Mouse (Mus musculus) CH12.LX (cell line): ENCODE results near the gene Rgs3.

Experiments used
- CTCF ChIP-seq, 2 experiments: IDR thresholded peaks in 1 of 2; conservative IDR thresholded peaks in 1 of 2; 2 replicates each; pipeline ENCODE4 v1.5.1; 2011 to 2012; ENCODE audit warnings: low read depth in 2 of 2, low read length in 2 of 2, improper control_type of control experiment in 1 of 2, inconsistent platforms in 1 of 2, mild to moderate bottlenecking in 1 of 2, moderate library complexity in 1 of 2
- EP300 ChIP-seq: IDR thresholded peaks from 2 replicates; pipeline ENCODE4 v1.6.1; 2011; ENCODE audit warnings: low read length, improper control_type of control experiment
- ETS1 ChIP-seq: conservative IDR thresholded peaks from 2 replicates; pipeline ENCODE4 v1.6.1; 2012; ENCODE audit warnings: low read depth, mild to moderate bottlenecking, inconsistent platforms, low read length, improper control_type of control experiment, moderate library complexity
- IRF4 ChIP-seq: IDR thresholded peaks from 2 replicates; pipeline ENCODE4 v1.6.1; 2014; ENCODE audit warnings: low read depth, mild to moderate bottlenecking, inconsistent platforms, low read length, improper control_type of control experiment
- MXI1 ChIP-seq: IDR thresholded peaks from 2 replicates; pipeline ENCODE4 v1.6.1; 2011; ENCODE audit warnings: mild to moderate bottlenecking, low read depth, low read length, improper control_type of control experiment
- POLR2A ChIP-seq: IDR thresholded peaks from 2 replicates; pipeline ENCODE4 v1.6.1; 2011; ENCODE audit warnings: low read depth, mild to moderate bottlenecking, improper control_type of control experiment, low read length
- POLR2AphosphoS2 ChIP-seq: IDR thresholded peaks from 2 replicates; pipeline ENCODE4 v1.6.1; 2011; ENCODE audit warnings: low read depth, low read length, improper control_type of control experiment
- UBTF ChIP-seq: IDR thresholded peaks from 2 replicates; pipeline ENCODE4 v1.6.1; 2012; ENCODE audit warnings: low read depth, mild to moderate bottlenecking, inconsistent platforms, low read length, improper control_type of control experiment, moderate library complexity
- USF1 ChIP-seq: IDR thresholded peaks from 2 replicates; pipeline ENCODE4 v1.6.1; 2014; ENCODE audit warnings: low read depth, mild to moderate bottlenecking, inconsistent platforms, low read length, improper control_type of control experiment
- ZC3H11A ChIP-seq: IDR thresholded peaks from 2 replicates; pipeline ENCODE4 v1.6.1; 2012; ENCODE audit warnings: low read depth, mild to moderate bottlenecking, inconsistent platforms, low read length, improper control_type of control experiment
- ZKSCAN1 ChIP-seq: IDR thresholded peaks from 2 replicates; pipeline ENCODE4 v1.6.1; 2012; ENCODE audit warnings: low read depth, inconsistent platforms, low read length, improper control_type of control experiment, borderline replicate concordance

DNA sequence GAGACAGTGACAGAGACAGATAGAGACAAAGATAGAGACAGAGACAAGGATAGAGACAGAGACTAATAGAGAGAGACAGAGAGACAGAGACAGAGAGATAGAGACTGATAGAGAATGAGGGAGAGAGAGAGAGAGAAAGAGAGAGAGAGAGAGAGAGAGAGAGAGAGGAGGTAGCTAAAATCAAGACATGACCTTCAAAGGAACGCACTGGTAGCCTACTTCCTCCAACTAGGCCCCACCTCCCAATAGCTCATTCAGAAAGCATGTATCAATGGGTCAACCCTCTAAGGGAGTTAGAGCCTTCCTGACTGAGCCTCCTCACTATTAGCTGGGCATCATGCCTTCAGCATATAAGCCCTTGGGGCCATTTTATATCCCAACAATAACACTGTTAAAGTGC is 8.7 kb downstream of the Rgs3 start:
- TF ChIP-seq CTCF (conservative IDR thresholded peaks at IDR 0.05 in 1 of 2, IDR thresholded peaks at IDR 0.05 in 1 of 2; ENCODE audit: low read depth in 2 of 2, low read length in 2 of 2) (no peak), ZC3H11A (no peak), USF1 (no peak), EP300 (no peak), IRF4 (no peak), ZKSCAN1 (no peak), UBTF (no peak), POLR2AphosphoS2 (no peak), POLR2A (no peak), MXI1 (no peak), ETS1 (no peak)
